In the genomic region with DNA sequence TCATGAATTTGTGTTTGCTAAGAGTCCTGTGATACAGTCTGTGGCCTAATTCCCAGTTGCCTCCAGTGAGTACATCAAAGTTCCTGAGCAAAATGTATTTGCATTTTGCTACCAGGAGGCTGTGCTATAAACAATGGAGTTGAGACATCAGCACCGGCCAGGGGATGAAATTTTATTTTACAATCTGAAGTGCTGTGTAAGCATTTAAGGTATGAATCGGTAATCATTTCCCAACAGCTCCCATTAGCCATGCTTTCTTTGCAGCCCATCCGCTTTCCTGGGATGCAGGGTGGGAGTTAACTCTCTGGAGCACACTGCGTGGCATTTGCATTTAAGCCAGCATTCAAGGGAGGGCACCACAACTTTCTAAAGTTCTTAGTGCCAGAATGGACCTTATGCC, we compare ENCODE assay signal across 14 mouse cellular contexts. TPM values are rescaled to one million over a fixed set of nuclear protein-coding genes. Genes with fewer than 3 reads are reported as not detected.
A peak's percentile ranks its signal among the peaks of the same experiment; 100 is the strongest.
DNase-seq lines count a peak whose midpoint lies in the region; ATAC-seq lines count a peak whose summit lies in the region.
"Had no signal": no experiment of that assay in that cellular context is flagged by ENCODE, and none has a peak within 500 bp of the region (broad histone marks: within the 10 kb centered on the region; RNA-seq: fewer than 3 reads in every experiment).

No protein-coding gene starts in this region.

- H3K9ac ChIP-seq in forebrain, embryonic 13.5 days = no peak overlapping the region
- no peak overlapping the region for H3K9ac ChIP-seq in forebrain, embryonic 11.5 days (ENCODE audit: low read length)
- H3K9ac ChIP-seq in midbrain, embryonic 12.5 days (replicated peaks) = no peak overlapping the region

- ATAC-seq in forebrain, embryonic 13.5 days = peak; percentile 31; the same call in 1 of the 2 replicates
- no peak for ATAC-seq in forebrain, embryonic 11.5 days (replicated peaks; ENCODE audit: low FRiP score)
- 0 out of 2 replicates have a peak, but pooled peaks have one; percentile 31 for ATAC-seq in midbrain, embryonic 12.5 days (ENCODE audit: low FRiP score, low read depth)
- ATAC-seq: Patski had no signal

- peaks cover 65% of the 10 kb centered on the region for H3K4me1 ChIP-seq in forebrain, embryonic 13.5 days
- peaks cover 14% of the 10 kb centered on the region; the same call in 1 of the 2 replicates for H3K4me1 ChIP-seq in forebrain, embryonic 11.5 days (replicated peaks; ENCODE audit: control insufficient read depth, insufficient read depth, low read length)
- peaks cover 71% of the 10 kb centered on the region for H3K4me1 ChIP-seq in midbrain, embryonic 12.5 days
- peaks cover 24% of the 10 kb centered on the region for H3K4me1 ChIP-seq in limb, embryonic 10.5 days

- H3K9me3 ChIP-seq in forebrain, embryonic 13.5 days (replicated peaks) = no peaks in the 10 kb centered on the region
- H3K9me3 ChIP-seq in forebrain, embryonic 11.5 days (ENCODE audit: control insufficient read depth, low read length) = no peaks in the 10 kb centered on the region
- H3K9me3 ChIP-seq in midbrain, embryonic 12.5 days = no peaks in the 10 kb centered on the region
- H3K9me3 ChIP-seq in limb, embryonic 10.5 days (replicated peaks) = no peaks in the 10 kb centered on the region

- WGBS in forebrain, embryonic 13.5 days = 18% methylated on average over 4 of the region's 4 CpGs
- 31% methylated on average over 4 of the region's 4 CpGs for WGBS in forebrain, embryonic 11.5 days
- WGBS in midbrain, embryonic 12.5 days = 9% methylated on average over 4 of the region's 4 CpGs
- 72% methylated on average over 4 of the region's 4 CpGs for WGBS in limb, embryonic 10.5 days

- H3K27me3 ChIP-seq in forebrain, embryonic 13.5 days = peaks cover 23% of the 10 kb centered on the region
- H3K27me3 ChIP-seq in forebrain, embryonic 11.5 days (ENCODE audit: control insufficient read depth, insufficient read depth, low read length) = peaks cover 10% of the 10 kb centered on the region
- peaks cover 35% of the 10 kb centered on the region for H3K27me3 ChIP-seq in midbrain, embryonic 12.5 days
- peaks cover 11% of the 10 kb centered on the region; the same call in 1 of the 2 replicates for H3K27me3 ChIP-seq in limb, embryonic 10.5 days (ENCODE audit: low read depth, poor library complexity, severe bottlenecking)
- H3K27me3 ChIP-seq: Patski had no signal

- DNase-seq in forebrain, embryonic 11.5 days (ENCODE audit: low spot score) = no peak
- peak; percentile 16 for DNase-seq in lung, postnatal 10 days
- no peak for DNase-seq in lung, postnatal 14 days
- DNase-seq in limb, embryonic 10.5 days (ENCODE audit: low spot score) = no peak
- DNase-seq in adrenal gland, postnatal 10 days = no peak
- DNase-seq in urinary bladder, postnatal 25 days (ENCODE audit: low spot score) = no peak
- DNase-seq: kidney, postnatal 14 days; lung, adult 2 months; spleen, adult 18-20 months had no signal

- peaks cover 15% of the 10 kb centered on the region for H3K36me3 ChIP-seq in forebrain, embryonic 13.5 days (ENCODE audit: poor library complexity, severe bottlenecking)
- H3K36me3 ChIP-seq in forebrain, embryonic 11.5 days (ENCODE audit: control insufficient read depth, insufficient read depth, low read length) = no peaks in the 10 kb centered on the region
- H3K36me3 ChIP-seq in midbrain, embryonic 12.5 days = no peaks in the 10 kb centered on the region
- H3K36me3 ChIP-seq in limb, embryonic 10.5 days = peaks cover 37% of the 10 kb centered on the region

- H3K4me2 ChIP-seq in forebrain, embryonic 13.5 days = no peak overlapping the region
- no peak overlapping the region for H3K4me2 ChIP-seq in forebrain, embryonic 11.5 days (ENCODE audit: low read depth, low read length, severe bottlenecking)
- H3K4me2 ChIP-seq in midbrain, embryonic 12.5 days (replicated peaks) = no peak overlapping the region

- no peak overlapping the region for H3K27ac ChIP-seq in forebrain, embryonic 13.5 days
- no peak overlapping the region for H3K27ac ChIP-seq in forebrain, embryonic 11.5 days (ENCODE audit: low read depth, low read length)
- H3K27ac ChIP-seq in midbrain, embryonic 12.5 days (replicated peaks) = peak overlapping the region; percentile 63
- no peak overlapping the region for H3K27ac ChIP-seq in limb, embryonic 10.5 days

- H3K4me3 ChIP-seq in forebrain, embryonic 13.5 days = no peak overlapping the region
- no peak overlapping the region for H3K4me3 ChIP-seq in forebrain, embryonic 11.5 days (ENCODE audit: low read depth, low read length)
- no peak overlapping the region for H3K4me3 ChIP-seq in midbrain, embryonic 12.5 days
- H3K4me3 ChIP-seq in limb, embryonic 10.5 days = no peak overlapping the region
- H3K4me3 ChIP-seq: myocyte had no signal

RNA-seq across cellular contexts. Expression of a gene that starts 45.7 kb away (rescaled TPM):
- polyA plus RNA-seq in forebrain, embryonic 13.5 days (2015; fragmentation: Nextera tagmentation; extraction: Ambion mirVana) = 11.8 and 15.6 TPM in 2 replicates
- 33.0 and 36.0 TPM in 2 replicates for polyA plus RNA-seq in forebrain, embryonic 11.5 days (2014; fragmentation: Nextera tagmentation; extraction: Ambion mirVana)
- 53.5 and 56.0 TPM in 2 replicates for polyA plus RNA-seq in midbrain, embryonic 12.5 days (2016; fragmentation: Nextera tagmentation; extraction: Ambion mirVana)
- 0.06 TPM in 1 of 2 replicates, not detected in the other for polyA plus RNA-seq in limb, embryonic 10.5 days (2016; fragmentation: Nextera tagmentation; extraction: Ambion mirVana)
- under 1 TPM; 0.39 to 0.51 TPM for total RNA-seq in adrenal gland, postnatal 10 days (2021)
- polyA plus RNA-seq: heart, embryonic 14.5 days had no signal

Comparison
In these comparisons a context has a peak if more than half of its experiments do, and no peak if none do; other contexts are left out.
1. RNA of a gene that starts 45.7 kb away (polyA plus RNA-seq): 53.5 to 56.0 TPM in midbrain, embryonic 12.5 days, 33.0 to 36.0 TPM in forebrain, embryonic 11.5 days and 11.8 to 15.6 TPM in forebrain, embryonic 13.5 days; 0.06 TPM in limb, embryonic 10.5 days; every median in the first group is over 10 times any median in the second.